Mouse (Mus musculus) CH12.LX (cell line): ENCODE data around the gene Ergic1.

ENCODE experiments used
- MAFK ChIP-seq: IDR thresholded peaks from 2 replicates; pipeline ENCODE4 v1.6.1; 2011; ENCODE audit warnings: low read length, improper control_type of control experiment; ENCODE audit not compliant: insufficient replicate concordance
- POLR2A ChIP-seq: IDR thresholded peaks from 2 replicates; pipeline ENCODE4 v1.6.1; 2011; ENCODE audit warnings: low read depth, mild to moderate bottlenecking, improper control_type of control experiment, low read length

DNA sequence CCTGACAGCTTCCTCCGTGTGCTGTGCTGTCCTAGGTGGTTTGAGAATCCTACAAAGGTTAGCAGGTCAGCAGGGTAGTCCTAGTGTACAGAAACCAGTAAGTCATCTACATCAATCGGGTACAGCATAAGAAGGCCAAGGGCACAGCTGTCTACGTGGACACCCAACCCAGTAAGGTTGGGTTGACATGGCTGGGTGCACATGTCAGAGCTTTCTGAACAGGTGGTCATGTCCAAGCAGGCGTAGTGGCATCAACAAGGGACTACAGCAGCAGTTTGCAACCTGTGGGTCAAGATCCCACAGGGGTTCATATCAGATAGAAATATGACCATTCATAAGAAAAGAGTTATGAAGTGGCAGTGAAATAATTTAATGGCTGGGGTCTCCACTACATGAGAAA lies 104.3 kb downstream of the Ergic1 start:
- TF ChIP-seq POLR2A (no peak), MAFK (no peak)
